Mouse (Mus musculus): ENCODE measurements around the gene Art3. TPM values are rescaled to one million over a fixed set of nuclear protein-coding genes. Genes with fewer than 3 reads are reported as not detected.

The Art3 gene
- polyA plus RNA-seq, 1 experiment, result 26.2 TPM

- TF ChIP-seq POLR2A (IDR thresholded peaks at IDR 0.05; ENCODE audit: borderline replicate concordance, extremely low read depth, low read depth, low read length) (no peak), CTCF (IDR thresholded peaks at IDR 0.05; ENCODE audit: insufficient read depth, low read length) (no peak)
- DNase-seq, result no peak
- Histone ChIP-seq H3K4me1 (ENCODE audit: control insufficient read depth, insufficient read depth, low read length) (no peaks in the 10 kb centered on the region), H3K4me3 (replicated peaks; ENCODE audit: extremely low read depth, low read depth, low read length) (no peak overlapping the region)
- WGBS, result 63% methylated on average over 9 of the region's 9 CpGs
These were observed 71.2 kb downstream of the Art3 start for GRCm38 (mm10) chr5:92402816-92403215.

DNA sequence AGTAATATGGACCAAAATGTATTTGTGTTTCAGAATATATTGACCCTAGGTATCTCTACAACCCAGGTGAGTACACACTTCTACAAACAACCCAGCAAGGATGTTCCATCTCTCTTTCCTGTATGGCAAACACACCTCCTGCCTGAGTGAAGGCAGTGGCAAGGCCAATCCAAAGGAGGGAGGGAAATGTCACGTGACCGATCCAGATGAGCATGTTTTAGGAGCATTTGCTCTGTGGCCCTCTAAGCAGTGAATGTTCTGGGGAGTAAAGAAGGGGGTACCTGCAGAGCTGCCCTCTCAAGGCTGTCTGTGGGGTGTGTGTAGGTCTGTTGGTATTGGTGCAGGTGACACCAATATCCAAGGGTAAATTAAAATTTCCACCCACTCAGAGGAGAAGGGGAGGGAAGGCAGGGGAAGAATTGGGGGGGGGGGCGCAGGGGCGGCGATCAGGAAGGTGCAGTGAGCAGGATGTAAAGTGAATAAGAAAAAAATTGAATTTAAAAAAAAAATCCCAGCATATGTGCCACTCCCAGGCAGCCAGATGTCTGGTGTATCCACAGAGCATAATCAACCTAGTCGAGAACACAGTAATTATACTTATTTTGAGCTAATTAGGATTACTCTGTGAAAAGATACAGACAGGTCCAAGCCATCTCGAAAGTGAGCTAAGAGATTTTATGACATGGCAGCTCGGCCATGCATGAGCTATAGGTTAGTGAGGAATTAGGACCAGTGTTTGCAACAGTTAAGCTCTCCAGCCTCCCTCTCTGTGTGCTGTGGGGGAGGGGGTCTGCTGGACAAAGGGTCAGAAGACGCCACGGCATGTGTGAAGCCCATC is 72.2 kb downstream of the Art3 start:
- 72% methylated on average over 10 of the region's 10 CpGs for WGBS
- DNase-seq, result no peak
- H3K4me3 ChIP-seq (replicated peaks; ENCODE audit: extremely low read depth, low read depth, low read length), result no peak overlapping the region
- no peaks in the 10 kb centered on the region for H3K4me1 ChIP-seq (ENCODE audit: control insufficient read depth, insufficient read depth, low read length)
- TF ChIP-seq CTCF (IDR thresholded peaks at IDR 0.05; ENCODE audit: insufficient read depth, low read length) (no peak), POLR2A (IDR thresholded peaks at IDR 0.05; ENCODE audit: borderline replicate concordance, extremely low read depth, low read depth, low read length) (no peak)

- Histone ChIP-seq H3K4me1 (ENCODE audit: control insufficient read depth, insufficient read depth, low read length) (no peaks in the 10 kb centered on the region; the same call in 1 of the 2 replicates), H3K4me3 (replicated peaks; ENCODE audit: extremely low read depth, low read depth, low read length) (no peak overlapping the region)
- no peak for DNase-seq
- TF ChIP-seq POLR2A (IDR thresholded peaks at IDR 0.05; ENCODE audit: borderline replicate concordance, extremely low read depth, low read depth, low read length) (no peak), CTCF (IDR thresholded peaks at IDR 0.05; ENCODE audit: insufficient read depth, low read length) (no peak)
- WGBS, result 58% methylated on average over 2 of the region's 2 CpGs
These were observed 72.7 kb downstream of the Art3 start for GRCm38 (mm10) chr5:92404400-92404678.

DNA sequence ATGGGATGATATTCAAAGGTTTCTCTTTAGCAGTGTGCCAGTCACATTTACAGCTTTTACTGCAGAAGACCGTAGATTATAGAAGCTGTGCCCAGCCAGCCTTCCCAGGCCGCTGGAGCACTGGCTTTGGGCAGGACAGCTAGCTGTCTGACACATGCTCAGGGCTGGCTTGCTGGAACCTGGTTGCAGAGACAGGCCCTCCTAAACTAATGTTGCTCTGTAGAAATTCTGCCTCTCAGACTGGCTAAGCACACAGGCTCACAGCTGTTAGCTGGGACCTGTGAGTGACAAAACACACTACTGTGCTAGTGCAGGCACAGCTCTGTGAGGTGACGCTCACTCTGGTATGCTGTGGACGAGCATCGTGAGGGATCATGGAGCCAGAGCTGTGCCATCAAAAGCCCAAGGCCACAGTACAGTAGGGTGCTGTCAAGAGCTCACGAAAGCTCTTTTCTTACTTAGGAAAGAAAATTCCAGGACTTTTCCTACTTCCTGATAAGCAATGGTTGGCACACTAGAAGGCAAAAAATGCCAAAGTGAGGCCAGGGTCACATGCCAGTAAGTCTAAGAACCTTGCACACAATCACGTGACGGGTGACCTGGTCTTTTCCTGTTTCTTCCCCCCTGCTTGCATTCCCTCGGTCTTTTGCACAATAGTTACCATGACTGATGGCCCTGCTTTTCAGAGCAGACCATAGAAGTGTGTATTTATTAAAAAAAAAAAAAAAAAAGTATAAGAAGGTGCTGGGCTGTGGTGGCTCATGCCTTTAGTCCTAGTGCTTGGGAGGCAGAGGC is 77.9 kb downstream of the Art3 start:
- no peaks in the 10 kb centered on the region; the same call in 1 of the 2 replicates for H3K4me1 ChIP-seq (ENCODE audit: control insufficient read depth, insufficient read depth, low read length)
- WGBS, result 50% methylated on average over 9 of the region's 9 CpGs
- H3K4me3 ChIP-seq (replicated peaks; ENCODE audit: extremely low read depth, low read depth, low read length), result no peak overlapping the region
- DNase-seq, result no peak
- TF ChIP-seq CTCF (IDR thresholded peaks at IDR 0.05; ENCODE audit: insufficient read depth, low read length) (no peak), POLR2A (IDR thresholded peaks at IDR 0.05; ENCODE audit: borderline replicate concordance, extremely low read depth, low read depth, low read length) (no peak)

- Histone ChIP-seq H3K4me1 (ENCODE audit: control insufficient read depth, insufficient read depth, low read length) (no peaks in the 10 kb centered on the region; the same call in 1 of the 2 replicates), H3K4me3 (replicated peaks; ENCODE audit: extremely low read depth, low read depth, low read length) (no peak overlapping the region)
- WGBS, result 92% methylated on average over 5 of the region's 5 CpGs
- TF ChIP-seq POLR2A (IDR thresholded peaks at IDR 0.05; ENCODE audit: borderline replicate concordance, extremely low read depth, low read depth, low read length) (no peak), CTCF (IDR thresholded peaks at IDR 0.05; ENCODE audit: insufficient read depth, low read length) (no peak)
- DNase-seq, result no peak
These were observed 78.9 kb downstream of the Art3 start for GRCm38 (mm10) chr5:92410486-92410885.

DNA sequence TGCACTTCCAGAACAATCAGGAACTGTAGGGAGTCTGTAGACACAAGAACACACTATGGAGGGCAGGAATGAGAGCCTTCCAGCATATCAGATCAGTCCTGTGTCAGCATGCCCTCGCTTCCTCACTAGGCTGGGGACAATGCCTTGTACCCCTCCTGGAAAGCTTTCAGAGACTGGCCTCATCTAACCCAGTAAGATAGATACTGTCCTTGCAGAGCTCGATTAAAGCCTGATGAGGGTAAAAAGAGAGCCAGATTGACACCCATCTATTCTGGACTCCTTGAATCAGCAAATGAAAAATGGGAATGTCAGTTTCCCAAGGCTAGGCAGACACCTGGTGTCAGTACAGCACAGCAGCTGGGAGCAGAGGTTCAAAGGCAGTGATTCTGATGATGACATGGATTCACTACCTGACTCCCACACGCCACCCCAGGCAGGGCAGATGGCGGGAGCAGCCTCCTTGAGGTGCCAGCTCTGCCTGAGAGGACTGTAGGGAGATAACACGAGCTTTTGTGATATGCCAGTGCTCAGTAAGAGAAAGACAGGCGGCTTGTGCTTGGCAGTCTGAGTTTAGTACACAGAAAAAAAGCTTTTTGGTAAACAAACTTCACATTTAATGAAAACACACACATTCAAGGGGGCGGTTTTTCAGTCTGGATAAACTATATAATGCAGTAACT is 80.0 kb downstream of the Art3 start:
- Histone ChIP-seq H3K4me3 (replicated peaks; ENCODE audit: extremely low read depth, low read depth, low read length) (no peak overlapping the region), H3K4me1 (ENCODE audit: control insufficient read depth, insufficient read depth, low read length) (no peaks in the 10 kb centered on the region; the same call in 1 of the 2 replicates)
- TF ChIP-seq POLR2A (IDR thresholded peaks at IDR 0.05; ENCODE audit: borderline replicate concordance, extremely low read depth, low read depth, low read length) (no peak), CTCF (IDR thresholded peaks at IDR 0.05; ENCODE audit: insufficient read depth, low read length) (no peak)
- WGBS, result 65% methylated on average over 7 of the region's 7 CpGs
- DNase-seq, result no peak

- H3K4me1 ChIP-seq (ENCODE audit: control insufficient read depth, insufficient read depth, low read length), result no peaks in the 10 kb centered on the region; the same call in 1 of the 2 replicates
- H3K4me3 ChIP-seq (replicated peaks; ENCODE audit: extremely low read depth, low read depth, low read length), result no peak overlapping the region
- WGBS, result 83% methylated on average over 11 of the region's 11 CpGs
- no peak for DNase-seq
- TF ChIP-seq POLR2A (IDR thresholded peaks at IDR 0.05; ENCODE audit: borderline replicate concordance, extremely low read depth, low read depth, low read length) (no peak), CTCF (IDR thresholded peaks at IDR 0.05; ENCODE audit: insufficient read depth, low read length) (no peak)
These were observed 81.8 kb downstream of the Art3 start for GRCm38 (mm10) chr5:92413271-92413981.

GRCm38 (mm10) chr5:92413982-92414375 is 82.4 kb downstream of the Art3 start:
- 85% methylated on average over 8 of the region's 8 CpGs for WGBS
- no peak for DNase-seq
- Histone ChIP-seq H3K4me1 (ENCODE audit: control insufficient read depth, insufficient read depth, low read length) (no peaks in the 10 kb centered on the region; the same call in 1 of the 2 replicates), H3K4me3 (replicated peaks; ENCODE audit: extremely low read depth, low read depth, low read length) (no peak overlapping the region)
- TF ChIP-seq POLR2A (IDR thresholded peaks at IDR 0.05; ENCODE audit: borderline replicate concordance, extremely low read depth, low read depth, low read length), result no peak
- no peak for TF ChIP-seq CTCF (IDR thresholded peaks at IDR 0.05; ENCODE audit: insufficient read depth, low read length)

- DNase-seq, result no peak
- TF ChIP-seq CTCF (IDR thresholded peaks at IDR 0.05; ENCODE audit: insufficient read depth, low read length) (no peak), POLR2A (IDR thresholded peaks at IDR 0.05; ENCODE audit: borderline replicate concordance, extremely low read depth, low read depth, low read length) (no peak)
- 88% methylated on average over 11 of the region's 11 CpGs for WGBS
- Histone ChIP-seq H3K4me3 (replicated peaks; ENCODE audit: extremely low read depth, low read depth, low read length) (no peak overlapping the region), H3K4me1 (ENCODE audit: control insufficient read depth, insufficient read depth, low read length) (no peaks in the 10 kb centered on the region)
These were observed 92.5 kb downstream of the Art3 start for GRCm38 (mm10) chr5:92424126-92424525.
